Mouse (Mus musculus): ENCODE data around the gene Efcc1.

DNA sequence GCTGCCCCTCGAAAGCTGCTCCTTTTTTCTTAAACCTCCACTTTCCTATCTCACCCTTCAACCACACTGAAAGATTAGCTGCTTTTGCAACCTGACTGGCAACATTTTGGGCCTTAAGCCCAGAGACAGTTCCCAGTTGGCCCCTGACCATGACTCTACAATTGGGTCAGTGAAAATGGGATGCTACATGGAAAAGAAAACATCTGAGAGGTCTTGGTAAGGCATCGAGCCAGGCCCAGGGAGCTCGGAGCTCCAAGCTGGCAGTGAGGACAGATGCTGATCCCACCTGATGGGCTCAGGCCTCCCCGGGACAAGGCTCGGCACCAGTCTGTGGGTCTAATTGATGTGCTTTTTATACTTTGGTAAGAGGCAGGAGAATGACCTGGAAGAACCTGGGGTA lies 61.2 kb downstream of the Efcc1 start:
- TF ChIP-seq CTCF (IDR thresholded peaks at IDR 0.05; ENCODE audit: low read depth) (no peak), EP300 (IDR thresholded peaks at IDR 0.05; ENCODE audit: low read depth) (no peak)
